Mouse (Mus musculus) hindbrain, postnatal 0 days (tissue): ENCODE data around the gene Chst5. TPM values are rescaled to one million over a fixed set of nuclear protein-coding genes. Genes with fewer than 3 reads are reported as not detected.

Experiments used
- ATAC-seq: fragments of 200-750 bp; cut with Nextera tagmentation; 2 replicates; pipeline ENCODE4 v1.8.0; 2017; ENCODE audit warnings: mild to moderate bottlenecking, moderate TSS enrichment, moderate library complexity
- DNase-seq: peaks from one replicate; pipeline ENCODE4 v3.0.0-alpha.2; 2015; ENCODE audit warnings: low spot score
- H3K27ac ChIP-seq: fragments of 300-500 bp; sonication (generic); 2 replicates; pipeline ENCODE4 v1.5.1; 2014; ENCODE audit warnings: mild to moderate bottlenecking
- H3K27me3 ChIP-seq: fragments of 300-500 bp; sonication (generic); 2 replicates; pipeline ENCODE4 v1.6.1; 2014; ENCODE audit warnings: low read length, mixed read lengths; ENCODE audit not compliant: insufficient read depth
- H3K36me3 ChIP-seq: fragments of 300-500 bp; sonication (generic); 2 replicates; pipeline ENCODE4 v1.6.1; 2014; ENCODE audit warnings: low read length, mixed read lengths; ENCODE audit not compliant: insufficient read depth
- H3K4me1 ChIP-seq: fragments of 300-500 bp; sonication (generic); 2 replicates; pipeline ENCODE4 v1.6.1; 2014; ENCODE audit warnings: antibody characterized with exemption, low read length, mixed read lengths; ENCODE audit not compliant: insufficient read depth
- H3K4me2 ChIP-seq: fragments of 300-500 bp; sonication (generic); 2 replicates; pipeline ENCODE4 v1.6.1; 2014; ENCODE audit warnings: low read depth, mild to moderate bottlenecking, low read length, moderate library complexity, mixed read lengths
- H3K4me3 ChIP-seq: fragments of 300-500 bp; sonication (generic); 2 replicates; pipeline ENCODE4 v1.5.1; 2014; ENCODE audit warnings: low read length
- H3K9ac ChIP-seq: fragments of 300-500 bp; sonication (generic); replicated peaks from 2 replicates; pipeline ENCODE4 v1.6.1; 2014; ENCODE audit warnings: mild to moderate bottlenecking, low read length, moderate library complexity, mixed read lengths
- H3K9me3 ChIP-seq: fragments of 300-500 bp; sonication (generic); 2 replicates; pipeline ENCODE4 v1.6.1; 2016; ENCODE audit warnings: low read length, mixed read lengths
- CTCF ChIP-seq: IDR thresholded peaks from 2 replicates; pipeline ENCODE4 v1.5.1; 2016; ENCODE audit warnings: antibody characterized with exemption, control low read depth, low read depth
- WGBS: fragments of 180-500 bp; shearing (Covaris S2); extraction: QIAGEN DNeasy Blood & Tissue Kit; methylation state at CpG from one replicate; pipeline ENCODE4 v1.1.7; 2014; 5-methylcytosine and 5-hydroxymethylcytosine counted together
- polyA plus RNA-seq: library from polyadenylated mRNA; unstranded; fragments of >200 nt; fragmentation: Nextera tagmentation; extraction: Ambion mirVana; gene quantifications from 2 replicates; pipeline ENCODE4 v1.2.1, GENCODE M21; 2015
- total RNA-seq: library from RNA; depleted of rRNA; stranded (reverse); fragments of >200 nt; gene quantifications from 2 replicates; pipeline ENCODE4 v1.2.3, GENCODE M21; 2014

Chst5 gene
- total and polyA plus RNA-seq, 2 experiments from 2014 or later: 2.4 to 3.8 TPM

GRCm38 (mm10) chr8:111937184-111937583, 26.9 kb upstream of the Chst5 start:
- H3K27me3 ChIP-seq: no peaks in the 10 kb centered on the region
- WGBS: 75% methylated on average over 3 of the region's 3 CpGs
- DNase-seq (no peak), ATAC-seq (no peak)
- no peaks in the 10 kb centered on the region for H3K36me3 ChIP-seq
- no peak overlapping the region for H3K9ac ChIP-seq
- no peak for TF ChIP-seq CTCF
- H3K4me3 ChIP-seq: no peak overlapping the region
- no peak overlapping the region for H3K4me2 ChIP-seq
- no peaks in the 10 kb centered on the region for H3K9me3 ChIP-seq
- H3K4me1 ChIP-seq: peaks cover 27% of the 10 kb centered on the region
- H3K27ac ChIP-seq: no peak overlapping the region

DNA sequence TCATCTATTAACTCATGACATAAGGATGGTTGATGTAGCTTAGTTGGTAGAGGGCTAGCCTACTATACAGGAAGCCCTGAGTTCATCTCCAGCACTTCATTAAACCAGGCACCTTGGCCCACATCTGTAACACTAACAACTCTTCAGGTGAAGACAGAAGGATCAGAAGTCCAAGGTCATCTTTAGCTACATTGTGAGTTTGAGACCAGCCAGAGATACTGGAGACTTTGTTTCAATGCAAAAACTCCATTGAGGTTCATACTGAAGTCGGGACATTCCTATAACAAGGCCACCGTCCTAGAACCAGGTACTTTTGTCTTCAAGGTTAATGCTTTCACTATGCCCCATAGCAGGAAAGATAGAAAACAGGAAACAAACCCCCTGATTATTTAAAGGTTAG, 24.0 kb upstream of the Chst5 start:
- Histone ChIP-seq H3K4me1 (peaks cover 12% of the 10 kb centered on the region), H3K27ac (no peak overlapping the region), H3K27me3 (no peaks in the 10 kb centered on the region), H3K4me2 (peak overlapping the region; percentile 95), H3K36me3 (0 out of 2 replicates have a peak, but pooled peaks cover 5% of the 10 kb centered on the region), H3K9ac (no peak overlapping the region), H3K9me3 (no peaks in the 10 kb centered on the region), H3K4me3 (no peak overlapping the region)
- WGBS: 93% methylated on average over 2 of the region's 2 CpGs
- DNase-seq (no peak), ATAC-seq (no peak)
- no peak for TF ChIP-seq CTCF

GRCm38 (mm10) chr8:111933348-111934076, 23.3 kb upstream of the Chst5 start, which contains the start of gene Tmem231:
Gene Tmem231, minus strand, starts transcription at chr8:111933881.
- Histone ChIP-seq H3K36me3 (0 out of 2 replicates have a peak, but pooled peaks cover 5% of the 10 kb centered on the region), H3K27ac (peak within 1 kb of the TSS; percentile 82), H3K27me3 (no peaks in the 10 kb centered on the region), H3K4me3 (peak within 1 kb of the TSS; percentile 83), H3K4me1 (peaks cover 12% of the 10 kb centered on the region), H3K9ac (peak within 1 kb of the TSS; percentile 78), H3K4me2 (peak within 1 kb of the TSS; percentile 95), H3K9me3 (no peaks in the 10 kb centered on the region)
- peak; percentile 52 for TF ChIP-seq CTCF
- ATAC-seq (peak; percentile 99), DNase-seq (peak; percentile 95)
- under 1% methylated on average over 52 of the region's 53 CpGs for WGBS

DNA sequence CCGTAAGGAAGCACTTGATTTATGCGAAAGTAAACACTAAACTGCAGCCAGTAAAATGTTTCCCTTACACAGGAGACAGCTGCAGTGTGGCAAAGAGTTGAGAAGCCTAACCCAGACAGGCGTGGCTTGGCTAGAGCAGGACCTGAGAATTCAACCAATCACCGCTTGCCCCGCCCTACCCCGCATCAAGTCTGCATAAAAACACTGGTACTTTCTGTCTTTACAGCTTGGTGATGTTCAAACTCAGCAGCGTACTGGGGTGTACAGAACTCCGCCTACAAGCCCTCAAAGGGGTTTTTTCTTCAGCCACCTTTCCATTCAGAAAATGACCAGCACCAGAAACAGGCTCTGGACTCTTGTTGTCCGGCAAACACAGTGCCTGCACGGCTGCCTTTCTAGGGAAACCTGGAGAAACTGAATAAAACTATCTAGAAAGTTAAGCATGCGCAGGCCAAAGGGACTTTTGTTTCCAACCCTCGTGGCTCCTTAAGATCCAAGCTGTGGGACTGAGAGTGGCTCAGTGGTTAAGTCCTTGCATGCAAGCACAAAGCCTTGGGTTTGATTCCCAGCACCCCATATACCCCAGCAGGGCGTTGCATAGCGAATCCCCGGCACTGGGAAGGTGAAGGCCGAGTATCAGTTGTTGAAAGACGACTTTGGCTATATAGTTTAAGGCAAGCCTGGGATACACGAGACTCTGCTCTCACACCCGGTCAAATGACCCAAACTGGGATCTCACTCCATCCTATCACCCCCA, 22.5 kb upstream of the Chst5 start:
- Histone ChIP-seq H3K4me3 (peak overlapping the region; percentile 83), H3K4me1 (peaks cover 12% of the 10 kb centered on the region), H3K4me2 (peak overlapping the region; percentile 95), H3K27ac (peak overlapping the region; percentile 82), H3K9me3 (no peaks in the 10 kb centered on the region), H3K9ac (peak overlapping the region; percentile 78), H3K27me3 (no peaks in the 10 kb centered on the region), H3K36me3 (0 out of 2 replicates have a peak, but pooled peaks cover 5% of the 10 kb centered on the region)
- TF ChIP-seq CTCF: no peak
- WGBS: 25% methylated on average over 19 of the region's 19 CpGs
- ATAC-seq (no peak), DNase-seq (peak; percentile 65)

GRCm38 (mm10) chr8:111931721-111932120, 21.5 kb upstream of the Chst5 start:
- H3K27ac ChIP-seq: no peak overlapping the region
- ATAC-seq: no peak
- WGBS: 78% methylated on average over 16 of the region's 16 CpGs
- TF ChIP-seq CTCF: no peak
- no peak overlapping the region for H3K4me3 ChIP-seq
- H3K27me3 ChIP-seq: no peaks in the 10 kb centered on the region
- no peaks in the 10 kb centered on the region for H3K9me3 ChIP-seq
- peaks cover 12% of the 10 kb centered on the region for H3K4me1 ChIP-seq
- no peak for DNase-seq
- H3K4me2 ChIP-seq: no peak overlapping the region
- H3K36me3 ChIP-seq: 0 out of 2 replicates have a peak, but pooled peaks cover 5% of the 10 kb centered on the region
- H3K9ac ChIP-seq: no peak overlapping the region

- DNase-seq: no peak
- H3K27me3 ChIP-seq: no peaks in the 10 kb centered on the region
- peaks cover 12% of the 10 kb centered on the region for H3K4me1 ChIP-seq
- no peak overlapping the region for H3K4me3 ChIP-seq
- no peak for TF ChIP-seq CTCF
- ATAC-seq: no peak
- 0 out of 2 replicates have a peak, but pooled peaks cover 5% of the 10 kb centered on the region for H3K36me3 ChIP-seq
- H3K9me3 ChIP-seq: no peaks in the 10 kb centered on the region
- no peak overlapping the region for H3K9ac ChIP-seq
- 75% methylated on average over 8 of the region's 8 CpGs for WGBS
- no peak overlapping the region for H3K27ac ChIP-seq
- H3K4me2 ChIP-seq: no peak overlapping the region
These were observed 19.5 kb upstream of the Chst5 start for GRCm38 (mm10) chr8:111929648-111930344.
